Mouse (Mus musculus) olfactory bulb, adult 2 months (tissue): ENCODE data around the gene Dusp12.

ENCODE experiments used
- CTCF ChIP-seq: fragments of 200-500 bp; IDR thresholded peaks from 2 replicates; pipeline ENCODE4 v1.5.1; 2012; ENCODE audit warnings: low read depth, mild to moderate bottlenecking, low read length, moderate library complexity; ENCODE audit not compliant: insufficient read depth
- POLR2A ChIP-seq: fragments of 200-500 bp; IDR thresholded peaks from 2 replicates; pipeline ENCODE4 v1.6.1; 2012; ENCODE audit warnings: mild to moderate bottlenecking, low read depth, low read length, moderate library complexity; ENCODE audit not compliant: insufficient read depth

- TF ChIP-seq CTCF (no peak), POLR2A (no peak)
These were observed 16.4 kb downstream of the Dusp12 start for GRCm38 (mm10) chr1:170868905-170869283.
